Mouse (Mus musculus) E14TG2a.4 (cell line): ENCODE data around the gene Hyal3.

Experiments
- CTCF ChIP-seq: conservative IDR thresholded peaks from 2 replicates; pipeline ENCODE4 v1.5.1; 2014; ENCODE audit warnings: low read length
- NANOG ChIP-seq: IDR thresholded peaks from 2 replicates; pipeline ENCODE4 v1.6.1; 2014; ENCODE audit warnings: borderline replicate concordance, low read length, mixed read lengths

DNA sequence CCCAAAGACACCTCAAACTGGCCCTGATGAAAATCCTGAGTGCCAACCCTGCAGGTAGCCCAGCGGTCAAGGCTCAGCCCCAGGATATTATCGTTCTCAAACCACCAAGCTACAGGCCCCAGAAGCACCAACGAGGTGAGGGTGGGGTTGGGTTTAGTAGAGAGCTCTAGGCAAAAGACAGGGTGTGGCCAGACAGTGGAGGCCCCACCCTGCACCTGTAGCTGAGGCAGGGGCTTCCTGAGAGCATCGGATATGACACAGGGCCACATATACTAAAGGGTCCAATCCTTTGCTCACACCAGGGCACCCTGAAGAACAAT lies 48.8 kb downstream of the Hyal3 start:
- no peak for TF ChIP-seq CTCF
- no peak for TF ChIP-seq NANOG
